Mouse (Mus musculus): ENCODE results near the gene Stub1. TPM values are rescaled to one million over a fixed set of nuclear protein-coding genes. Genes with fewer than 3 reads are reported as not detected.

Gene Stub1
- 322 and 358 TPM in 2 replicates for polyA plus RNA-seq (2014; fragmentation: Nextera tagmentation; extraction: Ambion mirVana)

DNA sequence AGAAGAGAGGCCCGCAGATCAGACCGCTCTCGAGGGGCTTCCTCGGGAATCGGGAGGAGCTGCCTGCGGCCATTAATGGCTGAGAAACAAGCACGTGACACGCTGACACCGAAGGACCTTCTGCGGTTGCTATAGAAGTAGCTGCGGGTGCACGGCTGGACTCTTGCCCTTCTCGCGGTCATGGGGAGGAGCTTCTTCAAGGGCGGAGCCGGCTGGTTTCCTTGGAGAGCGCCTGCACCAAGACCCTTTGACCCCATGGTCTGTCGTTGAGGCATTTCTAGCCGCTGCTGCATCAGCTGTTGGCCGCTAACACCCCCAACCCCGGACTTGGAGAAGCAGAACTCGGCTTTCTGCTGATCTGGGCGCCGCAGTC, at the start of gene Stub1:
TSS of gene Stub1 (minus strand) at position 114 of the 373 bp plus-strand sequence.
- Histone ChIP-seq H3K4me1 (replicated peaks; ENCODE audit: control insufficient read depth, insufficient read depth, low read length) (peaks cover 47% of the 10 kb centered on the region), H3K36me3 (ENCODE audit: control insufficient read depth, insufficient read depth, low read length) (peaks cover 9% of the 10 kb centered on the region; the same call in 1 of the 2 replicates), H3K4me3 (ENCODE audit: low read depth, low read length) (peak within 1 kb of the TSS; percentile 83), H3K4me2 (ENCODE audit: low read depth, low read length, severe bottlenecking) (peak within 1 kb of the TSS; percentile 95), H3K27ac (ENCODE audit: low read depth, low read length) (peak within 1 kb of the TSS; percentile 96), H3K27me3 (ENCODE audit: control insufficient read depth, insufficient read depth, low read length) (no peaks in the 10 kb centered on the region), H3K9ac (ENCODE audit: low read length) (peak within 1 kb of the TSS; percentile 87), H3K9me3 (ENCODE audit: control insufficient read depth, low read length) (no peaks in the 10 kb centered on the region)
- ATAC-seq (replicated peaks; ENCODE audit: low FRiP score) (peak; percentile 59), DNase-seq (ENCODE audit: low spot score) (no peak)
- WGBS = 1% methylated on average over 24 of the region's 24 CpGs

GRCm38 (mm10) chr17:25882306-25882705, 49.1 kb upstream of the Stub1 start:
- H3K36me3 ChIP-seq (ENCODE audit: control insufficient read depth, insufficient read depth, low read length) = no peaks in the 10 kb centered on the region; the same call in 1 of the 2 replicates
- DNase-seq (ENCODE audit: low spot score) (peak; percentile 57), ATAC-seq (replicated peaks; ENCODE audit: low FRiP score) (no peak)
- no peak overlapping the region for H3K4me2 ChIP-seq (ENCODE audit: low read depth, low read length, severe bottlenecking)
- peaks cover 18% of the 10 kb centered on the region for H3K4me1 ChIP-seq (replicated peaks; ENCODE audit: control insufficient read depth, insufficient read depth, low read length)
- no peak overlapping the region for H3K4me3 ChIP-seq (ENCODE audit: low read depth, low read length)
- H3K27me3 ChIP-seq (ENCODE audit: control insufficient read depth, insufficient read depth, low read length) = no peaks in the 10 kb centered on the region
- no peak overlapping the region for H3K9ac ChIP-seq (ENCODE audit: low read length)
- H3K9me3 ChIP-seq (ENCODE audit: control insufficient read depth, low read length) = no peaks in the 10 kb centered on the region
- WGBS = 42% methylated on average over 5 of the region's 5 CpGs
- no peak overlapping the region for H3K27ac ChIP-seq (ENCODE audit: low read depth, low read length)

DNA sequence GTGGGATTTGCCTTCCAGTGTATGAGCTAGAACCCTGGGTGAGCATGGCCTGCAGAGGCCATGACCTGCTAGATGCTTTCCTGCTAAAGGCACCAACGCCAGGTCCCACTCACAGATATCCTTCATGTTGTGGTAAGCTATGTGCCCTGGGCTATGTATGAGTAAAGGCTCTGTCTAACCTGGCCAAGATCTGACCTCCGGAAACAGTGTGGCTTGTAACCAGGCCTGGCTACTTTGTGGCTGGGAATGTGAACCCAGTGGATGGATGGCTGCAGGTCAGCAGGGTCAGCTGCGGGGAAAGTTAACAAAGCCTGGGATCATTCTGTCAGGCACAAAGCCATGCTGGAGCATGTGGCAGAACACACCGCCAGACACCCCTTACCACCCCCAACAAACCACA, 48.5 kb upstream of the Stub1 start:
- no peaks in the 10 kb centered on the region for H3K27me3 ChIP-seq (ENCODE audit: control insufficient read depth, insufficient read depth, low read length)
- peak overlapping the region; percentile 53; the same call in 1 of the 2 replicates for H3K27ac ChIP-seq (ENCODE audit: low read depth, low read length)
- WGBS = 21% methylated on average over 4 of the region's 4 CpGs
- no peak for ATAC-seq (replicated peaks; ENCODE audit: low FRiP score)
- peaks cover 18% of the 10 kb centered on the region for H3K4me1 ChIP-seq (replicated peaks; ENCODE audit: control insufficient read depth, insufficient read depth, low read length)
- no peaks in the 10 kb centered on the region; the same call in 1 of the 2 replicates for H3K36me3 ChIP-seq (ENCODE audit: control insufficient read depth, insufficient read depth, low read length)
- H3K4me2 ChIP-seq (ENCODE audit: low read depth, low read length, severe bottlenecking) = no peak overlapping the region
- DNase-seq (ENCODE audit: low spot score) = no peak
- H3K9me3 ChIP-seq (ENCODE audit: control insufficient read depth, low read length) = no peaks in the 10 kb centered on the region
- no peak overlapping the region for H3K9ac ChIP-seq (ENCODE audit: low read length)
- no peak overlapping the region for H3K4me3 ChIP-seq (ENCODE audit: low read depth, low read length)

DNA sequence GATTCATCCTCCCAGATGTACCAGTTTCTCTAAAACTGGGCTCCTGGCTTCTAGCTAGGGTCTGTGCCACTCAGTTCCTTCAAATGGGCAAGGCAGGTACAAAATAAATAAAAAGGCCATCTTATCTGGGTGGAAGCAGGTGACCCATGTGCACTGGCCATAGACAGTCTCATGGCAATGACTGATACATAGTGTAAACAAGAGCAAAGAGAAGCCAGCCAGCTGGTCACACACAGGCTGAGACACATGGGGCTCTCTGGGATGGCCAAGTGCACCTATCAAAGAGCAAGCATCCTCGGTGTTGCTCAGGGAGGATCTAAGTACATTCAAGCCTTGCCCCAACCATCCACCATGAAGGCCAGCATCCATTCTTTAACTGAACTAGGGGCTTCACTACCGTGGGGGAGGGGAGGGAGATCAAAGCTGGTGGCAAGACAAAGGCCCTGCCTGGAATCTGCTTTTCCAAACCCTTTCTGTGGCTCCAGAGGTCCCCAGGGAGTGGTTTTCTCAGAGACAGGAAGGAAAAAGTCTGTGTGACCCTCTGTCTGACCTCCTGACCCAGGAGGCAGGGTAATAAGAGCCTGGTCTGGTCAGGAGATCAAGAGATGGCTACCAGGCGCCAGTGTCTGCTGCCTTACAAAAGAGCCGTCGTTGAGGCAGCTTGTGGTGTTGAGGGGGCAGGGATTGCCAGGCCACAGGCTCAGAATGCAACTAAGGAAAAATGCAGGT, 47.9 kb upstream of the Stub1 start:
- DNase-seq (ENCODE audit: low spot score) = peak; percentile 61
- Histone ChIP-seq H3K4me2 (ENCODE audit: low read depth, low read length, severe bottlenecking) (no peak overlapping the region), H3K4me3 (ENCODE audit: low read depth, low read length) (no peak overlapping the region), H3K9me3 (ENCODE audit: control insufficient read depth, low read length) (no peaks in the 10 kb centered on the region), H3K4me1 (replicated peaks; ENCODE audit: control insufficient read depth, insufficient read depth, low read length) (peaks cover 24% of the 10 kb centered on the region), H3K27ac (ENCODE audit: low read depth, low read length) (peak overlapping the region; percentile 53; the same call in 1 of the 2 replicates), H3K27me3 (ENCODE audit: control insufficient read depth, insufficient read depth, low read length) (no peaks in the 10 kb centered on the region), H3K9ac (ENCODE audit: low read length) (peak overlapping the region; percentile 45), H3K36me3 (ENCODE audit: control insufficient read depth, insufficient read depth, low read length) (no peaks in the 10 kb centered on the region; the same call in 1 of the 2 replicates)
- 3% methylated on average over 5 of the region's 5 CpGs for whole genome bisulfite sequencing
- no peak for ATAC-seq (replicated peaks; ENCODE audit: low FRiP score)

GRCm38 (mm10) chr17:25880196-25880910, 47.1 kb upstream of the Stub1 start, which contains the start of gene Wfikkn1:
TSS of gene Wfikkn1 (minus strand) at chr17:25880858.
- ATAC-seq (replicated peaks; ENCODE audit: low FRiP score) (no peak), DNase-seq (ENCODE audit: low spot score) (peak; percentile 52)
- Histone ChIP-seq H3K36me3 (ENCODE audit: control insufficient read depth, insufficient read depth, low read length) (no peaks in the 10 kb centered on the region; the same call in 1 of the 2 replicates), H3K27me3 (ENCODE audit: control insufficient read depth, insufficient read depth, low read length) (no peaks in the 10 kb centered on the region), H3K4me2 (ENCODE audit: low read depth, low read length, severe bottlenecking) (no peak within 1 kb of the TSS), H3K9me3 (ENCODE audit: control insufficient read depth, low read length) (no peaks in the 10 kb centered on the region), H3K4me3 (ENCODE audit: low read depth, low read length) (no peak within 1 kb of the TSS), H3K9ac (ENCODE audit: low read length) (peak within 1 kb of the TSS; percentile 45), H3K4me1 (replicated peaks; ENCODE audit: control insufficient read depth, insufficient read depth, low read length) (peaks cover 26% of the 10 kb centered on the region), H3K27ac (ENCODE audit: low read depth, low read length) (peak within 1 kb of the TSS; percentile 53; the same call in 1 of the 2 replicates)
- WGBS = 23% methylated on average over 5 of the region's 5 CpGs

- ATAC-seq (replicated peaks; ENCODE audit: low FRiP score) (no peak), DNase-seq (ENCODE audit: low spot score) (peak; percentile 48)
- Histone ChIP-seq H3K4me1 (replicated peaks; ENCODE audit: control insufficient read depth, insufficient read depth, low read length) (peaks cover 26% of the 10 kb centered on the region), H3K27me3 (ENCODE audit: control insufficient read depth, insufficient read depth, low read length) (no peaks in the 10 kb centered on the region), H3K4me3 (ENCODE audit: low read depth, low read length) (no peak overlapping the region), H3K9me3 (ENCODE audit: control insufficient read depth, low read length) (no peaks in the 10 kb centered on the region), H3K9ac (ENCODE audit: low read length) (no peak overlapping the region; the same call in 1 of the 2 replicates), H3K36me3 (ENCODE audit: control insufficient read depth, insufficient read depth, low read length) (no peaks in the 10 kb centered on the region; the same call in 1 of the 2 replicates), H3K27ac (ENCODE audit: low read depth, low read length) (no peak overlapping the region), H3K4me2 (ENCODE audit: low read depth, low read length, severe bottlenecking) (no peak overlapping the region)
- 77% methylated on average over 8 of the region's 8 CpGs for WGBS
These were observed 46.5 kb upstream of the Stub1 start for GRCm38 (mm10) chr17:25879750-25880149.

DNA sequence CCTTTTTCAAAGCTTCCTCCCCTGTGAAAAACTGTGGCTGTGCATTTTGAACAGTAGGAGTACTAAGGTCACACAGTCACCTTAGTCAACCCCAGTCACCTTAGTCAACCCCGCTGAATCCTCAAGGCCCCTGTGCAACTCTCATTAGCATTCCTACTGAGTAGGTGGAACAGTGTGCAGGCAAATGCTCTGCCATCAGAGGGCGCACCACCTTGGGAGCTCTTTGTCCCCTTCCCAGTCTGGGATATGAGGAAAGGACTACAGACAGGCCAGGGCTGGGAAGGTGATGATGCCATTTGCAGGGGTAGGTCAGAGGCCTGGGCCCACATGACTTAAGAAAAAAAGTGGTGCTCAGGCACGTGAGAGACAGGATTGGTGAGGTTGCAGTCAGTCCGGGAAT, 46.1 kb upstream of the Stub1 start:
- Histone ChIP-seq H3K9ac (ENCODE audit: low read length) (no peak overlapping the region), H3K27me3 (ENCODE audit: control insufficient read depth, insufficient read depth, low read length) (no peaks in the 10 kb centered on the region), H3K4me2 (ENCODE audit: low read depth, low read length, severe bottlenecking) (no peak overlapping the region), H3K36me3 (ENCODE audit: control insufficient read depth, insufficient read depth, low read length) (no peaks in the 10 kb centered on the region; the same call in 1 of the 2 replicates), H3K4me1 (replicated peaks; ENCODE audit: control insufficient read depth, insufficient read depth, low read length) (peaks cover 26% of the 10 kb centered on the region), H3K27ac (ENCODE audit: low read depth, low read length) (no peak overlapping the region), H3K4me3 (ENCODE audit: low read depth, low read length) (no peak overlapping the region), H3K9me3 (ENCODE audit: control insufficient read depth, low read length) (no peaks in the 10 kb centered on the region)
- peak; percentile 65 for DNase-seq (ENCODE audit: low spot score)
- WGBS = 46% methylated on average over 4 of the region's 4 CpGs
- no peak for ATAC-seq (replicated peaks; ENCODE audit: low FRiP score)

DNA sequence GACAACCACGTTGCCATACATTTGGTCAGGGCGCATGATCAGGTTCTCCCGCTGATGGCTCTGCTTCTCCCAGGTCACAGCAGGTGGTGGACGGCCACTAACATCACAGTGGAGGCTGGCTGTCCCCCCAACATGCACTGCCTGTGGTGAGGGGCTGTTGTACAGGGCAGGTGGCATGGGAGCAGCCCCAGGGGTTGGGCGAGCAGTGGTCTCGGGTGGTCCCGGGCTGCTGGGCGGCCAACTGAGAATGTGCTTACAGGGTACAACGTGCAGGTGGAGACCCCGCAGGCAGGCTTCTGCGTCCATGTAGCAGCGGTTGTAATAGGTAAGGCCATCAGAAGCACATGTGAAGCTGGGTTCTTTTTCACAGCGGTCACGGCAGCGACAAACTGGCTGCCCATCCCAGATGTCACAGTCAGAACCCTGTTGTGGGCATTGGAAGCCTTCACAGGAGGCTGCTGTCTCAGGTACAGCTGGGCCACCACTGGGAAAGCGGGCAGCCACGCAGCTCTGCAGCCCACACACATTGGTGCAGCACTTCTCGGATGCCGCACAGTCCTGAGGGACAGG, 45.5 kb upstream of the Stub1 start:
- Histone ChIP-seq H3K36me3 (ENCODE audit: control insufficient read depth, insufficient read depth, low read length) (no peaks in the 10 kb centered on the region; the same call in 1 of the 2 replicates), H3K4me1 (replicated peaks; ENCODE audit: control insufficient read depth, insufficient read depth, low read length) (peaks cover 26% of the 10 kb centered on the region)
- DNase-seq (ENCODE audit: low spot score) = no peak

More for the DNA sequence above, 45.5 kb upstream of the Stub1 start:
- no peak overlapping the region for H3K4me2 ChIP-seq (ENCODE audit: low read depth, low read length, severe bottlenecking)
- H3K27me3 ChIP-seq (ENCODE audit: control insufficient read depth, insufficient read depth, low read length) = no peaks in the 10 kb centered on the region
- H3K4me3 ChIP-seq (ENCODE audit: low read depth, low read length) = no peak overlapping the region
- ATAC-seq (replicated peaks; ENCODE audit: low FRiP score) = no peak
- no peak overlapping the region for H3K27ac ChIP-seq (ENCODE audit: low read depth, low read length)
- no peaks in the 10 kb centered on the region for H3K9me3 ChIP-seq (ENCODE audit: control insufficient read depth, low read length)
- WGBS = 87% methylated on average over 19 of the region's 19 CpGs
- no peak overlapping the region for H3K9ac ChIP-seq (ENCODE audit: low read length)
